ENCODE assay signal across 8 mouse cellular contexts in genomic region chr11:99041841-99042780, GRCm38 (mm10). TPM values are rescaled to one million over a fixed set of nuclear protein-coding genes. Genes with fewer than 3 reads are reported as not detected.
DNase-seq lines count a peak whose midpoint lies in the region; ATAC-seq lines count a peak whose summit lies in the region.

No protein-coding gene starts in this region.

- no peak for ATAC-seq in intestine, embryonic 14.5 days (replicated peaks; ENCODE audit: low FRiP score, low TSS enrichment, low read depth)
- ATAC-seq in midbrain, embryonic 16.5 days = no peak

- peak overlapping the region; percentile 84 for H3K4me3 ChIP-seq in heart, embryonic 10.5 days
- H3K4me3 ChIP-seq in embryonic facial prominence, embryonic 10.5 days = peak overlapping the region; percentile 89
- peak overlapping the region; percentile 90 for H3K4me3 ChIP-seq in intestine, embryonic 14.5 days (ENCODE audit: low read depth, low read length)
- H3K4me3 ChIP-seq in midbrain, embryonic 16.5 days (ENCODE audit: low read depth, low read length) = peak overlapping the region; percentile 53

- no peak for DNase-seq in heart, embryonic 10.5 days (ENCODE audit: low spot score)
- DNase-seq in heart, postnatal 25 days (ENCODE audit: low spot score) = no peak
- no peak for DNase-seq in embryonic facial prominence, embryonic 10.5 days (ENCODE audit: low spot score)
- DNase-seq in intestine, embryonic 14.5 days (ENCODE audit: low spot score) = peak; percentile 66
- no peak for DNase-seq in cerebellum, adult 9-11 months
- DNase-seq in gastrocnemius, postnatal 4 days (ENCODE audit: low spot score in 2 of 2) = no peak
- no peak for DNase-seq in gastrocnemius, postnatal 10 days

- H3K4me2 ChIP-seq in intestine, embryonic 14.5 days (ENCODE audit: low read length) = peak overlapping the region; percentile 85
- peak overlapping the region; percentile 98 for H3K4me2 ChIP-seq in midbrain, embryonic 16.5 days (ENCODE audit: low read length)

- H3K27ac ChIP-seq in heart, embryonic 10.5 days = peak overlapping the region; percentile 97
- H3K27ac ChIP-seq in embryonic facial prominence, embryonic 10.5 days (replicated peaks) = peak overlapping the region; percentile 98
- H3K27ac ChIP-seq in intestine, embryonic 14.5 days (ENCODE audit: low read depth) = peak overlapping the region; percentile 97
- peak overlapping the region; percentile 55 for H3K27ac ChIP-seq in midbrain, embryonic 16.5 days (ENCODE audit: low read length)

- intact Hi-C loops in heart, postnatal 25 days (cut with DNase I) = loop anchor here (2.0 kb wide), 1 partner anchor 109 kb away; no protein-coding TSS in a partner anchor

- peak overlapping the region; percentile 91 for H3K9ac ChIP-seq in intestine, embryonic 14.5 days (ENCODE audit: low read length)
- peak overlapping the region; percentile 79 for H3K9ac ChIP-seq in midbrain, embryonic 16.5 days (ENCODE audit: low read depth, low read length)

- H3K4me1 ChIP-seq in heart, embryonic 10.5 days = peaks cover 62% of the 10 kb centered on the region
- H3K4me1 ChIP-seq in embryonic facial prominence, embryonic 10.5 days = peaks cover 82% of the 10 kb centered on the region
- H3K4me1 ChIP-seq in intestine, embryonic 14.5 days (replicated peaks; ENCODE audit: control insufficient read depth, insufficient read depth, low read length) = peaks cover 40% of the 10 kb centered on the region
- peaks cover 5% of the 10 kb centered on the region for H3K4me1 ChIP-seq in midbrain, embryonic 16.5 days (ENCODE audit: control insufficient read depth, insufficient read depth, low read length)

- H3K9me3 ChIP-seq in heart, embryonic 10.5 days = no peaks in the 10 kb centered on the region
- H3K9me3 ChIP-seq in embryonic facial prominence, embryonic 10.5 days = no peaks in the 10 kb centered on the region
- H3K9me3 ChIP-seq in intestine, embryonic 14.5 days (ENCODE audit: control insufficient read depth, low read length) = no peaks in the 10 kb centered on the region
- no peaks in the 10 kb centered on the region for H3K9me3 ChIP-seq in midbrain, embryonic 16.5 days (replicated peaks; ENCODE audit: control insufficient read depth, low read length, poor library complexity, severe bottlenecking)

- peaks cover 12% of the 10 kb centered on the region; the same call in 1 of the 2 replicates for H3K36me3 ChIP-seq in heart, embryonic 10.5 days
- peaks cover 35% of the 10 kb centered on the region for H3K36me3 ChIP-seq in embryonic facial prominence, embryonic 10.5 days (replicated peaks)
- H3K36me3 ChIP-seq in intestine, embryonic 14.5 days (ENCODE audit: control insufficient read depth, insufficient read depth, low read length) = peaks cover 14% of the 10 kb centered on the region; the same call in 1 of the 2 replicates
- H3K36me3 ChIP-seq in midbrain, embryonic 16.5 days (ENCODE audit: control insufficient read depth, insufficient read depth, low read length) = no peaks in the 10 kb centered on the region

- 37% methylated on average over 16 of the region's 16 CpGs for WGBS in heart, embryonic 10.5 days
- WGBS in embryonic facial prominence, embryonic 10.5 days = 44% methylated on average over 16 of the region's 16 CpGs
- WGBS in intestine, embryonic 14.5 days = 16% methylated on average over 16 of the region's 16 CpGs
- WGBS in midbrain, embryonic 16.5 days = 61% methylated on average over 16 of the region's 16 CpGs

- H3K27me3 ChIP-seq in heart, embryonic 10.5 days (ENCODE audit: insufficient read depth, poor library complexity, severe bottlenecking) = 0 out of 2 replicates have a peak, but pooled peaks cover 8% of the 10 kb centered on the region
- no peaks in the 10 kb centered on the region for H3K27me3 ChIP-seq in embryonic facial prominence, embryonic 10.5 days (replicated peaks; ENCODE audit: low read depth, poor library complexity, severe bottlenecking)
- H3K27me3 ChIP-seq in intestine, embryonic 14.5 days (replicated peaks; ENCODE audit: control insufficient read depth, insufficient read depth, low read length) = no peaks in the 10 kb centered on the region
- H3K27me3 ChIP-seq in midbrain, embryonic 16.5 days (ENCODE audit: control insufficient read depth, insufficient read depth, low read depth, low read length) = no peaks in the 10 kb centered on the region

RNA-seq across cellular contexts. Expression of gene Igfbp4, which starts 1.1 kb away (rescaled TPM):
- polyA plus RNA-seq in heart, embryonic 10.5 days (2016; fragmentation: Nextera tagmentation; extraction: Ambion mirVana) = 382 and 559 TPM in 2 replicates
- 10 to 100 TPM; 87.8 to 99.7 TPM for total RNA-seq in heart, postnatal 25 days (2021)
- 658 and 684 TPM in 2 replicates for polyA plus RNA-seq in embryonic facial prominence, embryonic 10.5 days (2016; fragmentation: Nextera tagmentation; extraction: Ambion mirVana)
- polyA plus RNA-seq in intestine, embryonic 14.5 days (2014; fragmentation: Nextera tagmentation; extraction: Ambion mirVana) = 467 and 480 TPM in 2 replicates
- 117 and 119 TPM in 2 replicates for polyA plus RNA-seq in midbrain, embryonic 16.5 days (2015; fragmentation: Nextera tagmentation; extraction: Ambion mirVana)
- total RNA-seq in gastrocnemius, postnatal 4 days (2021) = 100 to 1,000 TPM; 317 to 355 TPM
- total RNA-seq in gastrocnemius, postnatal 10 days (2021) = 100 to 1,000 TPM; 172 to 198 TPM

RNA-seq across cellular contexts. Expression of gene Top2a, which starts 18.1 kb away (rescaled TPM):
- polyA plus RNA-seq in heart, embryonic 10.5 days (2016; fragmentation: Nextera tagmentation; extraction: Ambion mirVana) = 207 and 238 TPM in 2 replicates
- total RNA-seq in heart, postnatal 25 days (2021) = 1 to 10 TPM; 4.2 to 4.6 TPM
- 332 and 336 TPM in 2 replicates for polyA plus RNA-seq in embryonic facial prominence, embryonic 10.5 days (2016; fragmentation: Nextera tagmentation; extraction: Ambion mirVana)
- 248 and 272 TPM in 2 replicates for polyA plus RNA-seq in intestine, embryonic 14.5 days (2014; fragmentation: Nextera tagmentation; extraction: Ambion mirVana)
- 20.4 and 29.1 TPM in 2 replicates for polyA plus RNA-seq in midbrain, embryonic 16.5 days (2015; fragmentation: Nextera tagmentation; extraction: Ambion mirVana)
- 10 to 100 TPM; 86.4 to 96.2 TPM for total RNA-seq in gastrocnemius, postnatal 4 days (2021)
- total RNA-seq in gastrocnemius, postnatal 10 days (2021) = 10 to 100 TPM; 33.9 to 43.9 TPM

RNA-seq across cellular contexts. Expression of gene Tns4, which starts 47.0 kb away (rescaled TPM):
- polyA plus RNA-seq in heart, embryonic 10.5 days (2016; fragmentation: Nextera tagmentation; extraction: Ambion mirVana) = 0.36 TPM in 2 replicates
- total RNA-seq in heart, postnatal 25 days (2021) = under 1 TPM; 0.18 to 0.20 TPM
- 0.96 and 1.0 TPM in 2 replicates for polyA plus RNA-seq in embryonic facial prominence, embryonic 10.5 days (2016; fragmentation: Nextera tagmentation; extraction: Ambion mirVana)
- 0.70 and 0.84 TPM in 2 replicates for polyA plus RNA-seq in intestine, embryonic 14.5 days (2014; fragmentation: Nextera tagmentation; extraction: Ambion mirVana)
- polyA plus RNA-seq in midbrain, embryonic 16.5 days (2015; fragmentation: Nextera tagmentation; extraction: Ambion mirVana) = 0.04 and 0.09 TPM in 2 replicates
- total RNA-seq in gastrocnemius, postnatal 4 days (2021) = under 1 TPM in 1 of 2 experiments, not detected in 1; 0.13 TPM
- not detected for total RNA-seq in gastrocnemius, postnatal 10 days (2021)

RNA-seq across cellular contexts. Expression of gene Gjd3, which starts 59.3 kb away (rescaled TPM):
- 1.0 and 1.1 TPM in 2 replicates for polyA plus RNA-seq in heart, embryonic 10.5 days (2016; fragmentation: Nextera tagmentation; extraction: Ambion mirVana)
- 1 to 10 TPM in 1 of 2 experiments, under 1 TPM in 1; 0.52 to 1.1 TPM for total RNA-seq in heart, postnatal 25 days (2021)
- 0.25 TPM in 1 of 2 replicates, not detected in the other for polyA plus RNA-seq in embryonic facial prominence, embryonic 10.5 days (2016; fragmentation: Nextera tagmentation; extraction: Ambion mirVana)
- 0.22 TPM in 1 of 2 replicates, not detected in the other for polyA plus RNA-seq in intestine, embryonic 14.5 days (2014; fragmentation: Nextera tagmentation; extraction: Ambion mirVana)
- polyA plus RNA-seq in midbrain, embryonic 16.5 days (2015; fragmentation: Nextera tagmentation; extraction: Ambion mirVana) = 1.0 and 1.9 TPM in 2 replicates
- total RNA-seq in gastrocnemius, postnatal 4 days (2021) = under 1 TPM in 1 of 2 experiments, not detected in 1; 0.69 TPM
- total RNA-seq in gastrocnemius, postnatal 10 days (2021) = not detected
